Mouse (Mus musculus) heart, adult 2 months (tissue): ENCODE results near the gene BC051019.

Experiments
- CTCF ChIP-seq: fragments of 200-600 bp; IDR thresholded peaks from 2 replicates; pipeline ENCODE4 v1.8.1; 2022; ENCODE audit warnings: antibody characterized with exemption, mild to moderate bottlenecking, moderate library complexity
- EP300 ChIP-seq: fragments of 200-500 bp; IDR thresholded peaks from 2 replicates; pipeline ENCODE4 v1.6.1; 2011; ENCODE audit warnings: low read depth, low read length, control low read depth; ENCODE audit not compliant: insufficient read depth
- POLR2A ChIP-seq: fragments of 200-500 bp; IDR thresholded peaks from 2 replicates; pipeline ENCODE4 v1.6.1; 2011; ENCODE audit warnings: mild to moderate bottlenecking, low read depth, low read length, control low read depth; ENCODE audit not compliant: insufficient read depth

GRCm38 (mm10) chr7:109734806-109735205 lies 11.2 kb upstream of the BC051019 start:
- TF ChIP-seq POLR2A (no peak), CTCF (no peak), EP300 (no peak)
